Mouse (Mus musculus): ENCODE measurements around the gene Drosha.
"Not testable (repeated sequence)": the region's sequence is repeated elsewhere in the genome, so short reads cannot be mapped to it uniquely, and the experiment has no call there.

Gene Drosha

GRCm38 (mm10) chr15:12824197-12824952, at the start of gene Drosha, which contains the start of gene 6030458C11Rik:
Gene Drosha, plus strand, starts transcription at chr15:12824815.
Gene 6030458C11Rik, minus strand, starts transcription at chr15:12824649.
- DNase-seq (ENCODE audit: extremely low read depth, insufficient read length, low spot score) = peak; percentile 95

- no peak for DNase-seq (ENCODE audit: extremely low read depth, insufficient read length, low spot score)
Measured at GRCm38 (mm10) chr15:12781296-12781695, 43.3 kb upstream of the Drosha start.

GRCm38 (mm10) chr15:12781729-12782326, 42.8 kb upstream of the Drosha start:
- no peak for DNase-seq (ENCODE audit: extremely low read depth, insufficient read length, low spot score)

- no peak for DNase-seq (ENCODE audit: extremely low read depth, insufficient read length, low spot score)
Measured at GRCm38 (mm10) chr15:12788536-12788935, 36.1 kb upstream of the Drosha start.

- no peak for DNase-seq (ENCODE audit: extremely low read depth, insufficient read length, low spot score)
Measured at GRCm38 (mm10) chr15:12789406-12789867, 35.2 kb upstream of the Drosha start.

- DNase-seq (ENCODE audit: extremely low read depth, insufficient read length, low spot score) = no peak
Measured at GRCm38 (mm10) chr15:12794311-12794710, 30.3 kb upstream of the Drosha start.

DNA sequence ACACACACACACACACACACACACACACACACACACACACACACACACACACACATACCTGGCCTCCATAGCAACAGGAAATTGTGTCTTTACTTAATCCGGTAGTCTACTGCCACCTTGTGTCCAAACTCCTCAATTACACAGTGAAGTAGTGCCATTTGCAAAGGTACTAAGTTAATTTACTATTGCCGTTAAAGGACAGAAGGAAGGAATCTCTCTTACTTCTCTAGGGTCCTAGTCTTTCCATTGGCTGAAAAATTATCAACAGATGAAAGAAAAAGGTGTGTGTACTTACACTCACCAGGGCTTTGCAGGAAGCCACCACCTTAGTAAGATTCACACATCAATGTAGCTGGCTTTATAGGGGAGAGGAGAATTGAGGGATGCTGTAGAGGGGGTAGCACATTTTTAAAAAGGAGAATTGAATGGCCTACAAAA, 29.1 kb upstream of the Drosha start:
- peak; percentile 18 for DNase-seq (ENCODE audit: extremely low read depth, insufficient read length, low spot score)

DNA sequence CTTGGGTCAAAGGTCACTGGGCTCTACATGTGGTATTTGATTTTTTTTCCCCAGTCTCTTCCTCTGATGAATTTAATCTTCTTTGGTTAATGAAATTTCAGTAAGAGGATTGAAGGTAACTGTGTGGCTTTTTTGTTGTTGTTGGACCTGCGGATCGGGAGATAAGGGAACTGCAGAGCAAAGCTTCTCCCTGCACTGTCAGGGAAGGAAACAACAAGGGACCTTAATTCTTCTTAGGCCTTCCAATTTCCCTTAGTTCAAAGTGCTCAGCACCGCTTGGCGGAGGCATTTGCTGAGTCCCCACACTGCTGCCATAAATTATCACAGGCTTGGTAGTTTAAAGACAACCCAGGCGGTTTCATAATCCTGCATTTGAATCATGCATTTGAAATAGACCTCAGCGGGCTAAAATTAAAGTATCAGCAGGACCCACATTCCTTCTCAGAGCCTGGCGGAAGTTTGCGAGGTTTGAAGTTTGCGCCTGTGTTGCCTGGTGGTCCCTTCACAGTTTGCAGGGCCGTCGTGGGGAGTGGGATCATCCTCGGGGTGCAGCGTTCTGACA, 28.6 kb upstream of the Drosha start:
- no peak for DNase-seq (ENCODE audit: extremely low read depth, insufficient read length, low spot score)

DNA sequence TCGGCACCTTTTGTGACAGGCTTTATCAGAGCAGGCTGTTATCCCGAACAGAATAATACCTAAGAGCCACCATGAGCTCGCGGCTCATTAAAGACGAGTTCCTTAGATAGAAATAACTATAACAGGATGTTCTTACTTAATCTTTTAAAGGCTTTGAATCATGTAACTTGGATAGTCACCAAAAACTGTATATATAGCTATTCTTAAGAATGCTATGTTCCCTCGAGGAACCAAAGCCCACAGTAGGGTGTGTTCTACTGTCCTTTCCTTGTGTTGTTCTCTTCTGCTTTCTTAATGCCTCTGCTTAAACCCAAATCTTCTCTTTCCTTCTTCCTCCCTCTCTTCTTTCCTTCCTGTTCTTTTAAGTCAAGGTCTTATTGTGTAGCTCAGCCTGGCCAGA, 26.6 kb upstream of the Drosha start:
- DNase-seq (ENCODE audit: extremely low read depth, insufficient read length, low spot score) = no peak

- DNase-seq (ENCODE audit: extremely low read depth, insufficient read length, low spot score) = no peak
Measured at GRCm38 (mm10) chr15:12800405-12801141, 24.0 kb upstream of the Drosha start.

DNA sequence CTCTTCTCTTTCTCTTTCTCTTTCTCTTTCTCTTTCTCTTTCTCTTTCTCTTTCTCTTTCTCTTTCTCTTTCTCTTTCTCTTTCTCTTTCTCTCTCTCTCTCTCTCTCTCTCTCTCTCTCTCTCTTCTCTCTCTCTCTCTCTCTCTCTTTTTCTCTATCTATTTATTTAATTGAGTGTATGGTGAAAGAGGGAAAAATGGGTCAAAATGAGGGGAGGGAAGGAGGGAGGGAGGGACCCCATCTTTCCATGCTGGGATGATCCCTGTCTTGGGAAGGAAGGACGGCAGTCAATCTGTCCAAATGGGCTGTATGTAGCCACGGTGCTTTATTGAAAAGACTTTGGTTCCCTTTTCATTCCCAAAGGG, 23.5 kb upstream of the Drosha start:
- not testable (repeated sequence) for DNase-seq (ENCODE audit: extremely low read depth, insufficient read length, low spot score)

DNA sequence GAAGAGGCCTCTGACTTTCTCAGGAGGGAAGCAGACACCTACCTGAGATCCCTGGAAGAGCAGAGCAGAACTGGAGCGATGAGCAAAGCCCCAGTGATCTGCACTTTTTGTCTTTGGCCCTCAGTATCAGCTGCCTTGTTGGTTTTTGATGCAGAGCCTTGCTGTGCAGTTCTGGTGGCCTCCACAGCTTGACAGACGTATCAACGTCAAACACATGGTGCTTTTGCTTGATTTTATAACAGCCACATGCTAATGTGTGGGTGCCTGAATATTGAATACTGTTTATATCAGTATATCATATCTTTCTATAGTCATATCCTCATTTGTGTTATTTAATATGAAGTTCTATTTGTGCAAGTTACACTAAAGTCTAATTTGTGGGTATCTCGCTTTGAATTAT, 19.5 kb upstream of the Drosha start:
- DNase-seq (ENCODE audit: extremely low read depth, insufficient read length, low spot score) = no peak

- no peak for DNase-seq (ENCODE audit: extremely low read depth, insufficient read length, low spot score)
Measured at GRCm38 (mm10) chr15:12807088-12807487, 17.5 kb upstream of the Drosha start.

- DNase-seq (ENCODE audit: extremely low read depth, insufficient read length, low spot score) = no peak
Measured at GRCm38 (mm10) chr15:12809305-12809704, 15.3 kb upstream of the Drosha start.

DNA sequence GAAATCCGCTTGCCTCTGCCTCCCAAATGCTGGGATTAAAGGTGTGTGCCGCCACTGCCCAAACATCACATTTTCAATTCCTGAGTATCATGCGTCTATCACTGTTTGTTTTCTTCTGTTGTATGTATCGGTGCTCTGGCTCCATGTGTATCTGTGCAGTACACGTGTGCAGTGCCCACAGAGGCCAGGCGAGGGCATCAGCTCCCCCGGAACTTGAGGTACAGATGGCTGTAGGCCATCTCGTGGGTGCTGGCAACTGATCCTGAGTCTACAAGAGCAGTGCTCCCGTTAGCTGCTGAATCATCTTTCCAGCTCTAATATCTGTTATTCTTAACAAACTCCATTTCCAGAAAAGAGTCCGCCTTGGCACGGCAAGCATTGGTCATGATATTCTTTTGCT, 12.0 kb upstream of the Drosha start:
- no peak for DNase-seq (ENCODE audit: extremely low read depth, insufficient read length, low spot score)

DNA sequence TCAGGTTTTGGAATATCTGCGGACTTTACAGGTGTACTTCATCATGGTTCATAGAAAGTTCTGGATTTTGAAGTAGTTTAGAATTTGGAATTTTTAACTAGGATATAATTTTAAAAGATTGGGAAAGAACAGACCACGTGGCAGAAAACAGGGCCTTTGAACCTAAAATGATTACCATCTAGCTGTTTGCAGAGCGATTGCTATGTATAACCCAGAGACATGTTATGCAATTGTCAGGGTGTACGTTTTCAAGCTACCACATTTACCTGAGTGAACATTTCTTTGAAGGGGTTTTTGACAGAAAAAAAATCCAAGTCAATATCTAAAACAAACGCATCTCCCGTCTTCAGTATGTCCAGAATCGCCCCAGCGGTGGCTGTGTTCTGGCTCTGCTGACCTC, 7.0 kb upstream of the Drosha start:
- no peak for DNase-seq (ENCODE audit: extremely low read depth, insufficient read length, low spot score)

- no peak for DNase-seq (ENCODE audit: extremely low read depth, insufficient read length, low spot score)
Measured at GRCm38 (mm10) chr15:12822416-12823395, 1.9 kb upstream of the Drosha start.

GRCm38 (mm10) chr15:12823455-12824119, 1.0 kb upstream of the Drosha start:
- DNase-seq (ENCODE audit: extremely low read depth, insufficient read length, low spot score) = no peak

GRCm38 (mm10) chr15:12824965-12825364, 350 bp downstream of the Drosha start:
- DNase-seq (ENCODE audit: extremely low read depth, insufficient read length, low spot score) = no peak

Measured in 3134 (cell line).